Mouse (Mus musculus): ENCODE data around the gene Peg10. TPM values are rescaled to one million over a fixed set of nuclear protein-coding genes. Genes with fewer than 3 reads are reported as not detected.

The Peg10 gene
- total and polyA plus RNA-seq, 2 experiments from 2014 or later, result 3.5 to 72.5 TPM

- Histone ChIP-seq H3K4me1 (ENCODE audit: insufficient read depth) (peaks cover 8% of the 10 kb centered on the region), H3K9ac (no peak overlapping the region), H3K4me3 (ENCODE audit: low read depth, low read length) (no peak overlapping the region), H3K27ac (ENCODE audit: low read depth, low read length) (no peak overlapping the region), H3K9me3 (ENCODE audit: low read length) (no peaks in the 10 kb centered on the region), H3K36me3 (ENCODE audit: insufficient read depth) (no peaks in the 10 kb centered on the region), H3K4me2 (ENCODE audit: low read depth) (no peak overlapping the region), H3K27me3 (ENCODE audit: insufficient read depth, low read length) (no peaks in the 10 kb centered on the region)
- 19% methylated on average over 11 of the region's 11 CpGs for WGBS
- DNase-seq, result no peak
- TF ChIP-seq CTCF (IDR thresholded peaks at IDR 0.05; ENCODE audit: low read depth), result peak; percentile 29; the same call in 1 of the 2 replicates
- peak; percentile 24; the same call in 1 of the 2 replicates for ATAC-seq
These were observed 9.0 kb upstream of the Peg10 start for GRCm38 (mm10) chr6:4738034-4738629.

DNA sequence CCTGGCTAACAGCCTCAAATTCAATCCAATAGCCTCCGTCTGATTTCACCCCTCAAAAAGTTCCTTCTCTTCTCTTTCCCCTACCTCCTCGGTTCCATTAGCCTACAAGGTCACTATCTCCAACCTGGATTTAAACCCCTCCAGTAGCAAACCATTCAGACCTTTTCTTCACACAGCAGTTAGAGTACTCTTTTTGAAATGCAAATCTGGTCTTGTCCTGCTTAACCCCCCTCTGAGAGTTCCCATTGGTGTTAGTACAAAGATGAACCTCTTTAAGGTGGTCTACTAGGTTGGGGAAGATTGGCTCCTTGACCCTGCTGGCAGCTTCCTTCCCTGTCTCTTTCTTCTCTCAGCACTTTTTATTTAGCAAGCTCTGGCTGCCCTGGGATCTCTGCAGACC is 8.4 kb upstream of the Peg10 start:
- no peak for TF ChIP-seq CTCF (IDR thresholded peaks at IDR 0.05; ENCODE audit: low read depth)
- Histone ChIP-seq H3K36me3 (ENCODE audit: insufficient read depth) (no peaks in the 10 kb centered on the region), H3K9me3 (ENCODE audit: low read length) (no peaks in the 10 kb centered on the region), H3K27me3 (ENCODE audit: insufficient read depth, low read length) (no peaks in the 10 kb centered on the region), H3K4me3 (ENCODE audit: low read depth, low read length) (no peak overlapping the region), H3K4me2 (ENCODE audit: low read depth) (no peak overlapping the region), H3K4me1 (ENCODE audit: insufficient read depth) (peaks cover 8% of the 10 kb centered on the region), H3K9ac (no peak overlapping the region), H3K27ac (ENCODE audit: low read depth, low read length) (no peak overlapping the region)
- no peak for DNase-seq
- WGBS, result 14% methylated on average over 2 of the region's 2 CpGs
- ATAC-seq, result no peak

DNA sequence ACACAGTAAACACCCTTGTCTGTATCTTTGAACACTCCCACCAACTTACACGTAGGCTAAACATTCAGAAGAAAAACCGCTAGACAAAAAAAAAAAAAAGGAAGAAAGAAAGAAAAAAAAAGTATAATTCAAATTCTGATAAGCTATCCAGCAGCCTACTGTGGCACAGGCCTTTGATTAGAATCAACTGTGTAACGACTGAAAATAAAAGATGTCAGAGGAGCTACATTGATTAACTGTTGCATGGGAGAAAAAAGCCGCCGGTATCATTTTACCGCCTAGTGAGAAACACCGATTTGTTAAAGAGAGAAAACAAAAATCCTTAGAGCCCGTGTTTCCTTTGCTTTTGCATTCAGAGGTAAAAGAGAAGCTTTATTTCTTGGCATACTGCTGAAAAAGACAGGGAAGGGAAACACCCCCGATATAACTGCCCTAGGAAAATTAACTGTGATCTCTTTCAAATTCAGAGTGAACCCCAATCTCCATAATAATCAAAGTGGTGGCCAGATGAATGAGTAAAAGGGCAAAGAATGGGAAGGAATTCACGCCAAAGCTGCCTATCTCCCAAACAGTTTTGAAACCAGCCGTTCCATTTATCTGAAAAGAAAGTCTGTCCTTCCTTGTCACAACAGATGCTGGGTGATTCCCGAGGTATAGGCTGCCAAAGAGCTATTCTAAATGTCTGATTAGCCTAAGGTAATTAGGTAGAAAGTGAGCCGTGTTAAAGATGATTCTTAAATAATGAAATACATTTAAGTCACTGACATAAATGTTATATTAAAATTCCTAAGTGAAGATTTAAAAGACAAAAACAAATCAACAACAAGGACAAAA is 7.4 kb upstream of the Peg10 start:
- H3K4me3 ChIP-seq (ENCODE audit: low read depth, low read length), result no peak overlapping the region
- 8% methylated on average over 13 of the region's 13 CpGs for WGBS

DNA sequence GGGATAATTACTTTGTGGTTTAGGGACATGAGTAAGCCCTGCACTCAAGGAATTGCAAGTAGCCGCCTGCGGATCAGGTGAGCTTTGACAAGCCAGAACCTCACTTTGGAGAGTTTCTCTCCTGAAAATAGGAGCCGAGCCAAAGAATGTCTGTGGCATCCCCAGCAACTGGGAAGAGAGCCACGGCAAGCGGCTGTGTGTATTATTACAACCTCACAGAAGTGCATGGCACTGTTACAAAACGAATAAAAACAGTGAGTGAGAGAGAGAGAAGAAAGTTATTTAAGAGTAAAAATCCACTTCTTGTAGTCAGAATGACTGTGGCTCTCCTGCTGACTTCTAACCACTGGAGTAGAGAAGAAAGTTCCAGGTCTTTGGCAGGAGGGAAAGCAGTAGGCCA is 6.6 kb upstream of the Peg10 start:
- peaks cover 8% of the 10 kb centered on the region for H3K4me1 ChIP-seq (ENCODE audit: insufficient read depth)
- H3K9me3 ChIP-seq (ENCODE audit: low read length), result no peaks in the 10 kb centered on the region
- H3K27me3 ChIP-seq (ENCODE audit: insufficient read depth, low read length), result no peaks in the 10 kb centered on the region
- 0 out of 2 replicates have a peak, but pooled peaks have one; percentile 58 for ATAC-seq
- no peak overlapping the region; the same call in 1 of the 2 replicates for H3K4me2 ChIP-seq (ENCODE audit: low read depth)
- no peak overlapping the region for H3K4me3 ChIP-seq (ENCODE audit: low read depth, low read length)
- DNase-seq, result peak; percentile 67
- 12% methylated on average over 6 of the region's 6 CpGs for WGBS
- H3K9ac ChIP-seq, result no peak overlapping the region
- no peak for TF ChIP-seq CTCF (IDR thresholded peaks at IDR 0.05; ENCODE audit: low read depth)
- H3K27ac ChIP-seq (ENCODE audit: low read depth, low read length), result no peak overlapping the region
- no peaks in the 10 kb centered on the region for H3K36me3 ChIP-seq (ENCODE audit: insufficient read depth)

More for the DNA sequence above, 7.4 kb upstream of the Peg10 start:
- no peak for TF ChIP-seq CTCF (IDR thresholded peaks at IDR 0.05; ENCODE audit: low read depth)
- ATAC-seq, result peak; percentile 15; the same call in 1 of the 2 replicates
- DNase-seq, result no peak
- H3K27me3 ChIP-seq (ENCODE audit: insufficient read depth, low read length), result no peaks in the 10 kb centered on the region
- H3K9me3 ChIP-seq (ENCODE audit: low read length), result no peaks in the 10 kb centered on the region
- H3K4me1 ChIP-seq (ENCODE audit: insufficient read depth), result peaks cover 8% of the 10 kb centered on the region
- no peaks in the 10 kb centered on the region for H3K36me3 ChIP-seq (ENCODE audit: insufficient read depth)
- H3K4me2 ChIP-seq (ENCODE audit: low read depth), result peak overlapping the region; percentile 29
- no peak overlapping the region for H3K9ac ChIP-seq
- no peak overlapping the region for H3K27ac ChIP-seq (ENCODE audit: low read depth, low read length)

GRCm38 (mm10) chr6:4746036-4746695 is 940 bp upstream of the Peg10 start:
- no peak for TF ChIP-seq CTCF (IDR thresholded peaks at IDR 0.05; ENCODE audit: low read depth)
- WGBS, result 45% methylated on average over 21 of the region's 22 CpGs
- H3K4me2 ChIP-seq (ENCODE audit: low read depth), result peak overlapping the region; percentile 63
- ATAC-seq, result no peak
- H3K4me3 ChIP-seq (ENCODE audit: low read depth, low read length), result peak overlapping the region; percentile 54
- peak; percentile 29 for DNase-seq
- peak overlapping the region; percentile 68 for H3K9ac ChIP-seq
- peak overlapping the region; percentile 86 for H3K27ac ChIP-seq (ENCODE audit: low read depth, low read length)
- H3K9me3 ChIP-seq (ENCODE audit: low read length), result peaks cover 4% of the 10 kb centered on the region; the same call in 1 of the 2 replicates
- H3K4me1 ChIP-seq (ENCODE audit: insufficient read depth), result 0 out of 2 replicates have a peak, but pooled peaks cover 3% of the 10 kb centered on the region
- H3K27me3 ChIP-seq (ENCODE audit: insufficient read depth, low read length), result no peaks in the 10 kb centered on the region
- H3K36me3 ChIP-seq (ENCODE audit: insufficient read depth), result no peaks in the 10 kb centered on the region

- ATAC-seq, result peak; percentile 55
- peak overlapping the region; percentile 63 for H3K4me2 ChIP-seq (ENCODE audit: low read depth)
- H3K36me3 ChIP-seq (ENCODE audit: insufficient read depth), result no peaks in the 10 kb centered on the region
- no peaks in the 10 kb centered on the region for H3K4me1 ChIP-seq (ENCODE audit: insufficient read depth)
- TF ChIP-seq CTCF (IDR thresholded peaks at IDR 0.05; ENCODE audit: low read depth), result no peak
- peak overlapping the region; percentile 4 for H3K27ac ChIP-seq (ENCODE audit: low read depth, low read length)
- DNase-seq, result peak; percentile 82
- peak overlapping the region; percentile 54 for H3K4me3 ChIP-seq (ENCODE audit: low read depth, low read length)
- H3K9me3 ChIP-seq (ENCODE audit: low read length), result peaks cover 4% of the 10 kb centered on the region; the same call in 1 of the 2 replicates
- peak overlapping the region; percentile 18 for H3K9ac ChIP-seq
- no peaks in the 10 kb centered on the region for H3K27me3 ChIP-seq (ENCODE audit: insufficient read depth, low read length)
- 53% methylated on average over 71 of the region's 71 CpGs for WGBS
These were observed 785 bp downstream of the Peg10 start for GRCm38 (mm10) chr6:4747677-4748505.

Measured in forebrain, postnatal 0 days (tissue).